Mouse (Mus musculus): ENCODE data around the gene Bdh1. TPM values are rescaled to one million over a fixed set of nuclear protein-coding genes. Genes with fewer than 3 reads are reported as not detected.
"Not testable (repeated sequence)": the region's sequence is repeated elsewhere in the genome, so short reads cannot be mapped to it uniquely, and the experiment has no call there.

Bdh1 gene
- polyA plus RNA-seq (2015; fragmentation: Nextera tagmentation; extraction: Ambion mirVana) = 67.7 and 68.7 TPM in 2 replicates

DNA sequence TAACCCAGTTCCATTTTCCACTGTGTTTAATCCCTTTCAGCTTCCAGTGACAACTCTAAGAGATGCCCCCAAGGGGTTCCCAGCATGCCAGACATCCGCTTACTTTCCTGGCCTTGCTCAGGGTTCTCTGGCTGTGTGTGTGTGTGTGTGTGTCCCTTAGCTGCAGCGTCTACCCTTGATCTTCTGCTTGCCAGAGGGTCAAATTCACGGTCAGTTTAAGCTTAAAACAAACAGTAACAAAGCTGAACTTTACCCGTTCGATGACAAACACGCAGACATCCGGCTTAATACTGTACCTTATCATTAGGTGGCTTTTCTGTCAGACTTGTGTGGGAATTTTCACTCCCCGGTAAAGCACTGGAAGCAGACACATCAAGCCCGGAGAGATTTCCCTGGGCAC lies at the start of gene Bdh1:
Gene Bdh1 (plus strand): TSS at position 281 of the 400 bp plus-strand sequence.
- Histone ChIP-seq H3K9me3 (no peaks in the 10 kb centered on the region), H3K9ac (replicated peaks) (no peak within 1 kb of the TSS), H3K4me1 (replicated peaks) (no peaks in the 10 kb centered on the region), H3K36me3 (no peaks in the 10 kb centered on the region), H3K27ac (no peak within 1 kb of the TSS), H3K4me3 (replicated peaks) (no peak within 1 kb of the TSS), H3K27me3 (peaks cover 12% of the 10 kb centered on the region), H3K4me2 (replicated peaks) (no peak within 1 kb of the TSS)
- no peak for ATAC-seq
- WGBS = 73% methylated on average over 9 of the region's 9 CpGs

GRCm38 (mm10) chr16:31372316-31372715 lies 49.8 kb upstream of the Bdh1 start:
- not testable (repeated sequence) for H3K4me3 ChIP-seq (replicated peaks); H3K27me3 ChIP-seq; H3K27ac ChIP-seq; H3K4me2 ChIP-seq (replicated peaks); H3K36me3 ChIP-seq; H3K9me3 ChIP-seq; H3K4me1 ChIP-seq (replicated peaks); H3K9ac ChIP-seq (replicated peaks); ATAC-seq
- WGBS = 89% methylated on average over 3 of the region's 3 CpGs

- H3K36me3 ChIP-seq; H3K9me3 ChIP-seq; H3K27ac ChIP-seq; ATAC-seq; H3K4me3 ChIP-seq (replicated peaks); H3K4me2 ChIP-seq (replicated peaks); H3K27me3 ChIP-seq; H3K4me1 ChIP-seq (replicated peaks); H3K9ac ChIP-seq (replicated peaks): not testable (repeated sequence)
- WGBS = 82% methylated on average over 4 of the region's 4 CpGs
Observed at GRCm38 (mm10) chr16:31375877-31376582, 46.0 kb upstream of the Bdh1 start.

GRCm38 (mm10) chr16:31388269-31388668 lies 33.8 kb upstream of the Bdh1 start:
- not testable (repeated sequence) for H3K9me3 ChIP-seq; H3K36me3 ChIP-seq; H3K4me1 ChIP-seq (replicated peaks); ATAC-seq; H3K27ac ChIP-seq; H3K27me3 ChIP-seq; H3K4me3 ChIP-seq (replicated peaks); H3K4me2 ChIP-seq (replicated peaks); H3K9ac ChIP-seq (replicated peaks)
- 75% methylated on average over 3 of the region's 3 CpGs for WGBS

DNA sequence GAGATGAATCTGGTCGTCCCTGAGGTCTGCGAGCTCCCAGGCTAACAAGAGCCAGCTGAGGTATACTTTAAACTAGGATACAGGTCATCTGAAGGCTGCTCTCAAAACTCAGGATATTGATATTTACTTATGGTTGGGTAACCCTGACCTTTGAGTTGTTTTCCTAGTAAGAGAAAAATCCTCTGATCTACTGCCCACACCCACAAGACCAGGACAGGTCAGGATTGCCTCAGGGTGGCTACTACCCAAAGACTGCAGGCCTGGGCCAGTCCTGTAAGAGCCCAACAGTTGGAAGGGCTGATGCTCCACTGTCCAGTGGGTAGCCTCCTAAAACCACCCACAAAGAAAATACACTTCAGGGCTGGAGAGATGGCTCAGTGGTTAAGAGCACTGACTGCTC lies 22.8 kb upstream of the Bdh1 start:
- Histone ChIP-seq H3K27ac (no peak overlapping the region), H3K27me3 (no peaks in the 10 kb centered on the region), H3K4me2 (replicated peaks) (no peak overlapping the region), H3K9ac (replicated peaks) (no peak overlapping the region), H3K36me3 (no peaks in the 10 kb centered on the region), H3K4me1 (replicated peaks) (0 out of 2 replicates have a peak, but pooled peaks cover 3% of the 10 kb centered on the region), H3K9me3 (0 out of 2 replicates have a peak, but pooled peaks cover 6% of the 10 kb centered on the region), H3K4me3 (replicated peaks) (no peak overlapping the region)
- no peak for ATAC-seq
- WGBS = 88% methylated on average over 2 of the region's 2 CpGs

DNA sequence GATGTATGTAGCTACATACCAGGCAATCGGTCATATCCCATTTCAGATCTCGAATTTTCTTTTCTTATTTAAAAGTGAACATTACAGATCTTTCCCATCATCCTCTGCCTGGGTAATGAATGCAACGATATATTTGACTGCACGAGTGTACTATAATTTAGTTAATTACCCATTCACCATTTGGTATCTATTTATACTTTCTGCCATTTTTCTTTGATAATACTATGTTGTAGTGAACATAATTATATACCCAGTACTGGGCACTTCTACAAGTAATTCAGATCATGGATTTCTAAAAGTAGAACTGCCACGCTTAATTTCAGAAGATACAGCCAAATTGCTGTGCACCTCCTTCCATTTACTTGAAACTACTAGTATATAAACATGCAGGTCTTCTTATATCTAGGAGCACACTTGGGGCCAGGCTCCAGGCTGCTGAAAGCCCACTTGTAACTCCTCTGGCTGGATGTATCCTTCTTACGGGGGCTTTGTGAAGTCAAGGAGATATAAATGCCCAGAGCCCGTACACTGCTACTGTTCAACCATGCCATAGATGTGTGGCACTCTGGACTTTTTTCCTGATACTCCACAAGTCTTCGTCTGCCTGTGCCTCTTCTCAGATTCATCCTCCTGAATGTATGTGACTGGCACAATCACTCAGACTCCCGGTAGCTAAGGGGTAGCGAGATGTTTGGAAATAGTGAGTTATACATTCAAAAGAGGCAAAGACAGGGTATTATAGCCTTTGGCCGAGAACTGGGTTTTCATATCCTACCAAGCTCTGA lies 21.0 kb upstream of the Bdh1 start:
- no peak overlapping the region for H3K9ac ChIP-seq (replicated peaks)
- H3K4me2 ChIP-seq (replicated peaks) = no peak overlapping the region
- WGBS = 90% methylated on average over 11 of the region's 11 CpGs
- no peak overlapping the region for H3K4me3 ChIP-seq (replicated peaks)
- 0 out of 2 replicates have a peak, but pooled peaks cover 6% of the 10 kb centered on the region for H3K9me3 ChIP-seq
- 0 out of 2 replicates have a peak, but pooled peaks cover 3% of the 10 kb centered on the region for H3K4me1 ChIP-seq (replicated peaks)
- no peaks in the 10 kb centered on the region for H3K27me3 ChIP-seq
- no peaks in the 10 kb centered on the region for H3K36me3 ChIP-seq
- no peak overlapping the region for H3K27ac ChIP-seq
- no peak for ATAC-seq

- Histone ChIP-seq H3K9me3 (0 out of 2 replicates have a peak, but pooled peaks cover 4% of the 10 kb centered on the region), H3K27me3 (no peaks in the 10 kb centered on the region), H3K36me3 (no peaks in the 10 kb centered on the region), H3K4me3 (replicated peaks) (no peak overlapping the region), H3K4me1 (replicated peaks) (0 out of 2 replicates have a peak, but pooled peaks cover 3% of the 10 kb centered on the region), H3K9ac (replicated peaks) (no peak overlapping the region), H3K4me2 (replicated peaks) (no peak overlapping the region), H3K27ac (no peak overlapping the region)
- no peak for ATAC-seq
- WGBS = 47% methylated on average over 8 of the region's 8 CpGs
Observed at GRCm38 (mm10) chr16:31402096-31402495, 20.0 kb upstream of the Bdh1 start.

GRCm38 (mm10) chr16:31403971-31404370 lies 18.1 kb upstream of the Bdh1 start:
- H3K27ac ChIP-seq = no peak overlapping the region
- WGBS = 94% methylated on average over 4 of the region's 4 CpGs

GRCm38 (mm10) chr16:31405040-31405439 lies 17.0 kb upstream of the Bdh1 start:
- no peak overlapping the region for H3K4me2 ChIP-seq (replicated peaks)
- 0 out of 2 replicates have a peak, but pooled peaks cover 3% of the 10 kb centered on the region for H3K4me1 ChIP-seq (replicated peaks)
- no peaks in the 10 kb centered on the region for H3K27me3 ChIP-seq
- no peaks in the 10 kb centered on the region for H3K9me3 ChIP-seq
- H3K27ac ChIP-seq = no peak overlapping the region
- no peaks in the 10 kb centered on the region for H3K36me3 ChIP-seq
- ATAC-seq = no peak
- no peak overlapping the region for H3K4me3 ChIP-seq (replicated peaks)
- 72% methylated on average over 1 of the region's 1 CpGs for WGBS
- H3K9ac ChIP-seq (replicated peaks) = no peak overlapping the region

More at GRCm38 (mm10) chr16:31403971-31404370, 18.1 kb upstream of the Bdh1 start:
- no peak overlapping the region for H3K4me3 ChIP-seq (replicated peaks)
- H3K4me2 ChIP-seq (replicated peaks) = no peak overlapping the region
- no peak overlapping the region for H3K9ac ChIP-seq (replicated peaks)
- 0 out of 2 replicates have a peak, but pooled peaks cover 3% of the 10 kb centered on the region for H3K4me1 ChIP-seq (replicated peaks)
- no peaks in the 10 kb centered on the region for H3K9me3 ChIP-seq
- H3K27me3 ChIP-seq = no peaks in the 10 kb centered on the region
- ATAC-seq = no peak
- H3K36me3 ChIP-seq = no peaks in the 10 kb centered on the region

DNA sequence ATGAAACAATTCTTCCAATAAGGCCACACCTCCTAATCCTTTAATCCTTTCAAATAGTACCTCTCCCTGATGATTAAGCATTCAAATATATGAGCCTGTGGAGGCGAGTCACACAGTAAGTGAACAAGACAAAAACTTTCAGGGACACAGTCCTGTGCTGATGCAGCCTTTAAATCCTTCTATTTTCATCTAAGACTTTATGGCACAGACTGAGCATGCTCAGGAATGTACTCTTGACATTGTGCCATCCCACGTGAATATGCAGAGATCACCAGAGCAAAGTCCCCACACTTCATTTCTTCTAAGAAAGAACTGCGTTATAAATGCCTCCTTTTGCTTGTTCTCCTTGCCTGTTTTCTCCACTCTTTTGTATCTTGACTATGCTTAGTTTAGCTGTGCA lies 14.2 kb upstream of the Bdh1 start:
- no peak for ATAC-seq
- no peaks in the 10 kb centered on the region for H3K9me3 ChIP-seq
- no peak overlapping the region for H3K4me3 ChIP-seq (replicated peaks)
- H3K4me2 ChIP-seq (replicated peaks) = no peak overlapping the region
- WGBS = 53% methylated on average over 3 of the region's 3 CpGs
- H3K9ac ChIP-seq (replicated peaks) = no peak overlapping the region
- H3K36me3 ChIP-seq = no peaks in the 10 kb centered on the region
- no peak overlapping the region for H3K27ac ChIP-seq
- H3K27me3 ChIP-seq = no peaks in the 10 kb centered on the region
- no peaks in the 10 kb centered on the region for H3K4me1 ChIP-seq (replicated peaks)

GRCm38 (mm10) chr16:31410969-31411368 lies 11.1 kb upstream of the Bdh1 start:
- ATAC-seq = no peak
- H3K27ac ChIP-seq = no peak overlapping the region
- no peaks in the 10 kb centered on the region for H3K36me3 ChIP-seq
- WGBS = 79% methylated on average over 4 of the region's 4 CpGs
- no peaks in the 10 kb centered on the region for H3K9me3 ChIP-seq
- no peak overlapping the region for H3K4me3 ChIP-seq (replicated peaks)
- H3K27me3 ChIP-seq = no peaks in the 10 kb centered on the region
- H3K9ac ChIP-seq (replicated peaks) = no peak overlapping the region
- H3K4me2 ChIP-seq (replicated peaks) = no peak overlapping the region
- H3K4me1 ChIP-seq (replicated peaks) = no peaks in the 10 kb centered on the region

GRCm38 (mm10) chr16:31412321-31412720 lies 9.8 kb upstream of the Bdh1 start:
- Histone ChIP-seq H3K27ac (no peak overlapping the region), H3K4me3 (replicated peaks) (no peak overlapping the region), H3K4me2 (replicated peaks) (no peak overlapping the region), H3K4me1 (replicated peaks) (no peaks in the 10 kb centered on the region), H3K9ac (replicated peaks) (no peak overlapping the region), H3K27me3 (no peaks in the 10 kb centered on the region), H3K36me3 (no peaks in the 10 kb centered on the region), H3K9me3 (no peaks in the 10 kb centered on the region)
- WGBS = 84% methylated on average over 14 of the region's 14 CpGs
- no peak for ATAC-seq

Measured in midbrain, embryonic 13.5 days (tissue).